Mouse (Mus musculus) T-helper 17 cell (primary cell): ENCODE data around the gene Adam8.

Experiments used
- in situ Hi-C, 2 experiments: fragments of 300-600 bp; cut with MboI, MseI; formaldehyde crosslinking; loops; 1 replicate in 1 of 2; 2 replicates in 1 of 2; pipeline ENCODE4 v1.15.1; 2025; ENCODE audit warnings: high pct_unique_total_duplicates in 2 of 2

Gene Adam8

DNA sequence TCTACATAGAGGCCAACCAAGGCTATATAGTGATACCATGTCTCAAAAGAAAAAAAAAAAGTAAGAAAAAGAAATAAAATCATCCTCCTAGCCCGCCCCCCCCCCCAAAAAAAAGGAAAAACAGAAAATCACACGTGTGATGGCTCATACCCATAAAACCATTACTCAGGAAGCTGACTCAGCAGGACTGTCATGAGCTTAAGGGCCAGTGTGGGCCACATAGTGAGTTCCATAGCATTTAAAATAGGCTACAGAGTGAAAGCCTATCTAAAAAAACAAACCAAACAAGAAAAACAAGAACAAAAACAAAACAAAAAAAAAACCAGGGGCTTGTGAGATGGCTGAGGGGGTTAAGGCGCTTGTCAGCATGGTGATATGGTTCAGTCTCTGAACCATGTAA lies 11.6 kb downstream of the Adam8 start:
- in situ Hi-C loops: no loop called here

GRCm38 (mm10) chr7:139979011-139979719 lies 13.2 kb downstream of the Adam8 start:
- in situ Hi-C loops: loop anchor here (5.0 to 10.0 kb wide), 4 partner anchors 83 to 1196 kb away; partner anchors contain the start of genes Olfr525 (in 1 of the 2) and Rnh1 (in 1 of the 2)

DNA sequence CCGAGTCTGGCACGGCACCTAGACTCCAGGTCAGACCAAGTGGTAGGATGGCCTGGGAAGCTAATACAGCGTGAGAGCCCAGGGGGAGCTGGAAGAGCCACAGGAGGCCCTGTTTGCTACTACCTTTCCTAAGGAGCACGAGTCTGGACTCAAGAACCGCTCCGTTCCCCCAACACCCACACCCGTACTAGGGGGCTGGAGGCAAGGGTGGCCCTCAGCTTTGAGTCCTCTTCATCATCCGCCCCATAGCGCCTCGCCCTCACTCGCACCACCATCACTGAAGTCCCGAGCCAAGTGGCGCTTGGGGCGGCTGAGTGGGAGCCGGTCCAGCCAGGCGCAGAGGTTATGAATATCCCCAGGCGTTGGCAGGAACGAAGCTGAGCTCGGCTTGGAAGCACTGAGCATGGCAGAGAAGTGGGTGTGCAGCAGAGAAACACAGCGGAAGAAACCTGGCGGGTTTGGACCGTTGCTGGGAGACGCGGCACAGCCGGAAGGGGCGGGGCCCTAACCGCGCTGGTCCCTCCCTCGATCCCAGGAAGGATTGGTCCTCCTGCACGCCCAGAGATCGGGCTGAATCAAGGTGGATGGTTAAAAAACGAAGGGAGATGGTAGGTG lies 14.0 kb downstream of the Adam8 start, which contains the start of gene 6430531B16Rik:
Gene 6430531B16Rik, minus strand, starts transcription at position 478 of the 615 bp plus-strand sequence.
- in situ Hi-C loops: loop anchor here (5.0 to 10.0 kb wide), 4 partner anchors 84 to 1196 kb away; partner anchors contain the start of genes Olfr525 (in 1 of the 2) and Rnh1 (in 1 of the 2)

DNA sequence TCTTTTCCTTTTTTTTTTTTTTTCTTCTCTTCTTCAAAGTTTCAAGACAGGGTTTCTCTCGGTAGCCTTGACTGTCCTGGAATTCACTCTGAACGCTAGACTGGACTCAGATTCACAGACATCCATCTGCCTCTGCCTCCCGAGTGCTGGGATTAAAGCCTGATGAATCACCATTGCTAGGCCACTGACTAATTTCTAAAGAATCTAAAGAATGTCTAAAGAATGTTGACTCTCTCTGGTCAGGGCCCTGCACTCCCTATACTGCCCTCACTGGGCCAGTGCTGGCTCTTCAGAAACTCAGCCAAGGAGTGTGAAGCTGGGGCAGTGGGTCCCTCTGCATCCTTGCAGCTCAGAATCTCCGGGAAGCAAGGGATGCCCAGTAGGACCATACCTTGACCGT lies 16.9 kb downstream of the Adam8 start:
- in situ Hi-C loops: loop anchor here (5.0 to 10.0 kb wide), 4 partner anchors 87 to 1199 kb away; partner anchors contain the start of genes Olfr525 (in 1 of the 2) and Rnh1 (in 1 of the 2)

- in situ Hi-C loops: loop anchor here in 1 of 2 experiments (10.0 kb wide), 2 partner anchors 560 to 1200 kb away; partner anchors contain the start of gene Rnh1
Measured at GRCm38 (mm10) chr7:139974307-139974706, 18.1 kb downstream of the Adam8 start.

DNA sequence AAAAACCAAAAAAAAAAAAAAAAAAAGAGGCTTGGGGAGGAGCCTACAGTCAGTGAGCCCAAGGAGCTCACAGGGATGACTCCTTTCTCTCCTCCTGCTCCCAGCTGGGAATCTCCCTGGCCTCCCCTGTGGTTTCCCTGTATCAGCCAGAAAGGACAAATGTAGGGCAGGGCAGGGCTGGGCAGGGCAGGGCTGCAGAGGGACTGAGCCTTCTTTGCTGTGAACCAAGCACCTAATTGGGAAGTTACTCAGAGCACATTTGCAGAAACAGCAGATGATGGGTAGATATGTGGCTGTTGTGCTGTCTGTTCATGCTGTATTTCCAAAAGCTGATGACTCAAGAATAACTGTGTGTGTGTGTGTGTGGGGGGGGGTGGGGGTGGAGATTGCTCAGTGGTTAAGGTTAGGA lies 19.4 kb downstream of the Adam8 start:
- in situ Hi-C loops: loop anchor here in 1 of 2 experiments (10.0 kb wide), 2 partner anchors 562 to 1202 kb away; partner anchors contain the start of gene Rnh1

DNA sequence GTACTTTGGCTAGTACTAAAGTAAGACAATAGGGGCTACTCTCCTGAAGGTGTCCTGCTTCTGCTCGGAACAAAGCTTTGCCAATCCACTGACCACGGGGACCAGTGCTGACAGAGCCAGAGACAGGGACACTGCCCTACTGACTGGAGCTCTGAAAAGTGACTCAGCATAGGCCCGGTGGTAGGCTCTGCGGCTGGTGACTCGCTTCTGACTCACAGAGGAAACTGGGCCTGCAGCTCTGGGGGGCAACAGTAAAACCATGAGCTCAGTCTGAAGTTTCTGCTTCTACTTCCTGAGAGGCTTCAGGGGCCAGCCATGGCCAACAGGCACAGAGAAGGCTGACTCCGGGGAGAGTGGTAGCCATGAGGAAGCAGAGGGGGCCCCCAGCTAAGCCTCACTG lies 20.9 kb downstream of the Adam8 start:
- in situ Hi-C loops: loop anchor here in 1 of 2 experiments (10.0 kb wide), 2 partner anchors 563 to 1203 kb away; partner anchors contain the start of gene Rnh1

DNA sequence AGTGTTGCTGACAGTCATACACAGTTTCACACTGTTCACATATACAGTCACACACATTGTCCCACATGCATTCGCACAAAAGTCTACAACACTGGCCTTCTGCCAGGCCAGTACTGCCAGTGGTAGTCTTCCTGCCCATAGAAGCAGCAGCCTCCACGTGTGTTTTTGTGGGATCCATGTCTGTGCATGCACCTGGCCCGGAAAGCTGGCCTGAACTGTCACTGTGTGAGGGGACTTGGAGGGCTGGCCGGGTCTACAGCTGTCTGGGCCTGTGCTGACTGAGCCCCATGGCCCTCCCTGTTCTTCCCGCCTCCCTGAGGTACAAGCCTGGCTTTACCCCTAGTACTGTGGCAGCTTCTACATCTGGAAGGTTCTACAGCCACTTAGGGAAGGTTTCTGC lies 21.4 kb downstream of the Adam8 start:
- in situ Hi-C loops: loop anchor here in 1 of 2 experiments (10.0 kb wide), 2 partner anchors 564 to 1204 kb away; partner anchors contain the start of gene Rnh1

- in situ Hi-C loops: loop anchor here in 1 of 2 experiments (10.0 kb wide), 2 partner anchors 564 to 1204 kb away; partner anchors contain the start of gene Rnh1
Measured at GRCm38 (mm10) chr7:139970216-139970919, 22.0 kb downstream of the Adam8 start.

DNA sequence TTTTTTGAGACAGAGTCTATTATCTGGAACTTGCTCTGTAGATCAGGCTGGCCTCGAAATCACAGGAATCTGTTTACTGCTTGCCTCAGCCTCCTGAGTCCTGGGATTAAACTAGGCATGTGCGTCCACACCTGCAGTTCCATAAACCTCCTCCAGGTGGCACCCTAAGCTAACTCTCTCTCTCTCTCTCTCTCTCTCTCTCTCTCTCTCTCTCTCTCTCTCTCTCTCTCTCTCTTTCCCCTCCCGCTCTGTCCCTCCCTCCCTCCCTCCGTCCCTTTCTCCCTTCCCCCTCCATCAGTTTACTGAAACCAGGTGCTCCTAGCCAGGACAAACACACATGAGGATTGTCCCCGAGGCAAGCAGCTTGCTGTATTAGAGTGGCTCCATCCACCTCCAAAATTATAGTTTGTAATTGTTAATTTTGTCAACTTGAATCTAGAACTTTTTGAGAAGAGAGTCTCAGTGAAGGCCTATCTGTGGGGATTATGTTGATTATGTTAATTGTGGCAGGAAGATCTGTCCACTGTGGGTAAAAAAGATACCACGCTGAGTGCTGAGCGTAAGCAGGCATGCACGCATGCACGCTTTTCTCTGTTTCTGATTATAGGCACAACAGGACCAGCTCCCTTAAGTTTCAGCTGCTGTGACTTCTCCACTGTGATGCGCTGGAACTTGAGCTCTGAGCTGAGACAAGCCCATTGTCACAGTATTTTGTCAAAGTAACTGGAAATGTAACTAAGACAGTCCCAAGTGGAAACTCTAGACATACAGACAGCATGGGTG lies 22.8 kb downstream of the Adam8 start:
- in situ Hi-C loops: loop anchor here in 1 of 2 experiments (10.0 kb wide), 2 partner anchors 565 to 1205 kb away; partner anchors contain the start of gene Rnh1

- in situ Hi-C loops: no loop called here
Measured at GRCm38 (mm10) chr7:139968428-139968827, 23.9 kb downstream of the Adam8 start.

- in situ Hi-C loops: no loop called here
Measured at GRCm38 (mm10) chr7:139967175-139967574, 25.2 kb downstream of the Adam8 start.

- in situ Hi-C loops: no loop called here
Measured at GRCm38 (mm10) chr7:139963814-139964213, 28.5 kb downstream of the Adam8 start.

- in situ Hi-C loops: no loop called here
Measured at GRCm38 (mm10) chr7:139961141-139961540, 31.2 kb downstream of the Adam8 start.

- in situ Hi-C loops: loop anchor here in 1 of 2 experiments (10.0 kb wide), 1 partner anchor 1397 kb away; no protein-coding TSS in a partner anchor
Measured at GRCm38 (mm10) chr7:139957958-139958357, 34.4 kb downstream of the Adam8 start.

DNA sequence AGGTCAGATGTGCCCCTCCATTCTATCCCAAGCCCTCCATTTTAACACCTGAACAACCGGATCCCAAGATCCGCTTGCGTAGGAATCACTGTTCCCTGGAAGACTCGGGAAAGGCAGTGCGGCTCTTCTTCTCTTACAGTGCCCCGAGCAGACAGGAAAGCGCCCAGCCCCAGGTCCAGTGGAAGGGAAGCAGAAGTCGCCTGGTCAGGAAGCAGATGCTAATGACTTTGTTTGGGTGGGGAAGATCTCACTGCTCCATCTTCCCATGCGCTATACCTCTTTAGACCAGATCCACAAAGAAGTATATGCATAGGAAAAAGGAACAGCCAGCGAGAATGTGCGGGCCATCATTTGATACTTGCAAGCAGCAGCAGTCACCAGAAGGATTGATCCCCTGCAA lies 34.9 kb downstream of the Adam8 start:
- in situ Hi-C loops: loop anchor here in 1 of 2 experiments (10.0 kb wide), 1 partner anchor 1397 kb away; no protein-coding TSS in a partner anchor

GRCm38 (mm10) chr7:139956658-139957057 lies 35.7 kb downstream of the Adam8 start:
- in situ Hi-C loops: loop anchor here in 1 of 2 experiments (10.0 kb wide), 1 partner anchor 1398 kb away; no protein-coding TSS in a partner anchor

- in situ Hi-C loops: loop anchor here in 1 of 2 experiments (10.0 kb wide), 1 partner anchor 1399 kb away; no protein-coding TSS in a partner anchor
Measured at GRCm38 (mm10) chr7:139955505-139955904, 36.9 kb downstream of the Adam8 start.

DNA sequence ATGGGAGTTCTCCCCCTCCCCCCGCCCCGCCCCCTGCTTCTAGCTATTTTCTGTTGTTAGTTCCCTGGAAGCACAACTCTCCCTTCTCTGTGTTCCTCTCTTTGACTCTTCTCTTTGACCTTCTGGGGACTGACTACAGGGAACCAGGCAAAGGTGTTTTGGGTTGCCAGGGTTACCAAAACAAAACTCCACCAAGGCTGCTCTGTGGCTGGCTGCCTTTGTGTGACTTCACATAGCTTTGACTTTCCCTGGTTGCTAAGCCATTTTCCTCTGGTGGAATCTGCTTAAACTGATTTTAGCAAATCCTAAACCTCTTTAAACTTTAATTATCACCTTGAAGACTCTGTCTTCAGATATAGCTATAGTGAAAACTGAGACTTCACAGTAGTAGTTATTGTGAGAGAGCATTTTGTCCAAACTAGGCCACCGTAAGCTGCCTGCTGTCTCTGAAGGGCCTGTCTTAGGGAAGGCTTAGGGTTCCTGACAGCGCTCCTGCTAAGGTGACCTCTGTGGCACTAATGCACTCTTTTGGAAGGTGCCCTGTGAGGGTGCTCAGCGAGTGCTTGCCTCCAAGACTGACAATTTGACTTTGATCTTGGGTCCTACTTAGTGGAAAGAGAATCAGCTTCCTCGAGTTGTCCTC lies 40.2 kb downstream of the Adam8 start:
- in situ Hi-C loops: loop anchor here in 1 of 2 experiments (10.0 kb wide), 1 partner anchor 1403 kb away; no protein-coding TSS in a partner anchor
